Mouse (Mus musculus): ENCODE results near the gene C2cd4b. TPM values are rescaled to one million over a fixed set of nuclear protein-coding genes. Genes with fewer than 3 reads are reported as not detected.

Gene C2cd4b
- polyA plus RNA-seq, 1 experiment: not detected

GRCm38 (mm10) chr9:67810527-67810926 lies 51.3 kb downstream of the C2cd4b start:
- Histone ChIP-seq H3K4me1 (ENCODE audit: control insufficient read depth, insufficient read depth, low read length) (no peaks in the 10 kb centered on the region), H3K27ac (ENCODE audit: insufficient read depth, low read depth, low read length) (no peak overlapping the region), H3K4me3 (ENCODE audit: insufficient read depth, low read depth, low read length) (no peak overlapping the region)
- WGBS: 54% methylated on average over 6 of the region's 6 CpGs
- TF ChIP-seq CTCF (IDR thresholded peaks at IDR 0.05; ENCODE audit: insufficient read depth, low read depth, low read length) (no peak), POLR2A (IDR thresholded peaks at IDR 0.05; ENCODE audit: insufficient read depth, low read depth, low read length) (no peak)

Other genes with a start within 250 kb of the C2cd4b start
- 33.0 TPM in 1 of 2 replicates, not detected in the other for gene Tln2, start 199.7 kb upstream of the C2cd4b start, polyA plus RNA-seq (2012; ENCODE audit: insufficient read depth, insufficient read length, low replicate concordance, missing spikeins)
- not detected in 2 replicates for gene C2cd4a, start 72.9 kb downstream of the C2cd4b start, polyA plus RNA-seq (2012; ENCODE audit: insufficient read depth, insufficient read length, low replicate concordance, missing spikeins)
- 52.0 and 64.3 TPM in 2 replicates for gene Vps13c, start 81.0 kb downstream of the C2cd4b start, polyA plus RNA-seq (2012; ENCODE audit: insufficient read depth, insufficient read length, low replicate concordance, missing spikeins)